Mouse (Mus musculus) stomach, embryonic 15.5 days (tissue): Measurements from ENCODE around the gene A830018L16Rik. TPM values are rescaled to one million over a fixed set of nuclear protein-coding genes. Genes with fewer than 3 reads are reported as not detected.

Experiments
- ATAC-seq: fragments of 200-750 bp; cut with Nextera tagmentation; 2 replicates; pipeline ENCODE4 v1.8.0; 2017; ENCODE audit warnings: low read depth, moderate number of reproducible peaks, moderate TSS enrichment; ENCODE audit not compliant: insufficient read depth, low FRiP score
- H3K27ac ChIP-seq: fragments of 300-500 bp; sonication (generic); 2 replicates; pipeline ENCODE4 v1.5.1; 2015; ENCODE audit warnings: mild to moderate bottlenecking, inconsistent platforms
- H3K27me3 ChIP-seq: fragments of 300-500 bp; sonication (generic); replicated peaks from 2 replicates; pipeline ENCODE4 v1.6.1; 2015; ENCODE audit warnings: inconsistent platforms
- H3K36me3 ChIP-seq: fragments of 300-500 bp; sonication (generic); 2 replicates; pipeline ENCODE4 v1.6.1; 2015; ENCODE audit warnings: inconsistent platforms
- H3K4me1 ChIP-seq: fragments of 300-500 bp; sonication (generic); 2 replicates; pipeline ENCODE4 v1.6.1; 2015; ENCODE audit warnings: inconsistent platforms
- H3K4me2 ChIP-seq: fragments of 300-500 bp; sonication (generic); 2 replicates; pipeline ENCODE4 v1.6.1; 2015; ENCODE audit warnings: mild to moderate bottlenecking, inconsistent platforms
- H3K4me3 ChIP-seq: fragments of 300-500 bp; sonication (generic); replicated peaks from 2 replicates; pipeline ENCODE4 v1.5.1; 2015; ENCODE audit warnings: inconsistent platforms
- H3K9ac ChIP-seq: fragments of 300-500 bp; sonication (generic); 2 replicates; pipeline ENCODE4 v1.6.1; 2015; ENCODE audit warnings: inconsistent platforms
- H3K9me3 ChIP-seq: fragments of 300-500 bp; sonication (generic); 2 replicates; pipeline ENCODE4 v1.6.1; 2016; ENCODE audit warnings: inconsistent platforms
- WGBS: fragments of 180-500 bp; shearing (Covaris S2); methylation state at CpG from one replicate; pipeline ENCODE4 v1.1.7; 2015; 5-methylcytosine and 5-hydroxymethylcytosine counted together
- polyA plus RNA-seq: library from polyadenylated mRNA; unstranded; fragments of >200 nt; fragmentation: Nextera tagmentation; extraction: Ambion mirVana; gene quantifications from 2 replicates; pipeline ENCODE4 v1.2.1, GENCODE M21; 2015

Gene A830018L16Rik
- 12.2 and 13.3 TPM in 2 replicates for polyA plus RNA-seq

GRCm38 (mm10) chr1:11413894-11414556 lies at the start of gene A830018L16Rik:
TSS of gene A830018L16Rik (plus strand) at chr1:11414105.
- H3K4me1 ChIP-seq = no peaks in the 10 kb centered on the region

DNA sequence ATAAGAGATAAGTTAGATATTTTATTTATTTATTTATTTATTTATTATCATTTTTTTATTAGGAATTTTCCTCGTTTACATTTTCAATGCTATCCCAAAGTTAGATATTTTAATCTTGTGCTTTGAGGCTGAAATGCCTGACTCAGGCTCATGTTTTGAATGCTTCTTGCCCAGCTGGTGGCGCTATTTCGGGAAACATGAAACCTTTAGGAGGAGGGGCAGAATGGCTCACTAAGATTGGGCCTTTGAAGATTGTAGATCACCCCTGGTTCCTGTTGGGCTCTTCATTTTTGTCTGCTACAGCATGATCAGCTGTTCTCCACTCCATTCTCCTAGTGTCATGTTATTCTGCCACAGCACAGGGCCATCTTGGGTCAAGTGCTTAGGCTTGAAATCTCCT lies 28.1 kb upstream of the A830018L16Rik start:
- Histone ChIP-seq H3K9me3 (no peaks in the 10 kb centered on the region), H3K9ac (no peak overlapping the region), H3K4me1 (no peaks in the 10 kb centered on the region), H3K4me3 (no peak overlapping the region), H3K36me3 (no peaks in the 10 kb centered on the region), H3K27ac (no peak overlapping the region), H3K27me3 (no peaks in the 10 kb centered on the region), H3K4me2 (no peak overlapping the region)
- no peak for ATAC-seq
- WGBS = 55% methylated on average over 3 of the region's 3 CpGs

More at GRCm38 (mm10) chr1:11413894-11414556, at the start of gene A830018L16Rik:
- Histone ChIP-seq H3K27ac (peak within 1 kb of the TSS; percentile 35; the same call in 1 of the 2 replicates), H3K27me3 (no peaks in the 10 kb centered on the region; the same call in 1 of the 2 replicates), H3K4me3 (peak within 1 kb of the TSS; percentile 50), H3K4me2 (peak within 1 kb of the TSS; percentile 91), H3K9ac (peak within 1 kb of the TSS; percentile 29; the same call in 1 of the 2 replicates), H3K9me3 (no peaks in the 10 kb centered on the region), H3K36me3 (no peaks in the 10 kb centered on the region)
- under 1% methylated on average over 48 of the region's 50 CpGs for WGBS
- peak; percentile 93 for ATAC-seq

- H3K36me3 ChIP-seq = no peaks in the 10 kb centered on the region
- H3K4me1 ChIP-seq = no peaks in the 10 kb centered on the region
- no peak overlapping the region for H3K27ac ChIP-seq
- no peak overlapping the region for H3K4me3 ChIP-seq
- no peak overlapping the region for H3K4me2 ChIP-seq
- 57% methylated on average over 4 of the region's 4 CpGs for WGBS
- H3K27me3 ChIP-seq = no peaks in the 10 kb centered on the region
- ATAC-seq = no peak
- H3K9ac ChIP-seq = no peak overlapping the region
- no peaks in the 10 kb centered on the region for H3K9me3 ChIP-seq
These were observed 18.5 kb upstream of the A830018L16Rik start for GRCm38 (mm10) chr1:11395408-11395807.

DNA sequence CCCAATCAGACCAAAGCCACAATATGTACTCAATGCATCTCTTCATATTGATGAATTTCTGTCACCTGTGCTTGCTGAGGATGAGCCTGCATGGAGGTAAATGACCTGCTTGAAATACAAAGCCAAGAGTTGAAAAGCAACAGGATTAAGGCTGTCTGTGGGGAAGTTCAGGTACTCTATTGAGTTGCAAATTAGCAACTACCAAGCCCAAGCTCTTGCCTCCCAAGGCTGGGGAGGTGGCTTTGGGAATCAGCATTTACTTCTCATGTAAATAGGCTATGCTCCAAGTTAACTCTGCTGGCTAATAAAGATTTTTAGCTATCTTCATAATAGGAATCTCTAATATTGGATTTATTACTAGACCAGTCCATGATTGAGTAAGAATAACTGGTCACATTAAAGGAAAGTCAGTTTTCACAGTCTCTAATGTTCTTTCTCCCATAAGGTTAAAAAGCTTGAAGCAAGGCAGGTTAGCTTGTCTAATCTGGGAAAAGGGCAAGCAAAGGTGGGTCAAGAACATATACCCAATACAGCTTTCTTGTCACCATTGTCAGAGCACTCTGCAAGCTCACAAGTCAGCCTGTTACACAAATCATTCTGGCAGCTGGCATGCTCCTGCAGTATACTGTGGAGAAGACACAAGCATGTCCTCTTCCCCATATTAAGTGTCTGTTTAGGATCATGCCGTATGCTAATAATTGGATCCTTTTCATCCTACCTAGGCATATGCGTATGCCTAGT lies 17.7 kb upstream of the A830018L16Rik start:
- Histone ChIP-seq H3K27ac (no peak overlapping the region), H3K9me3 (no peaks in the 10 kb centered on the region), H3K4me2 (no peak overlapping the region), H3K4me3 (no peak overlapping the region), H3K36me3 (no peaks in the 10 kb centered on the region), H3K4me1 (no peaks in the 10 kb centered on the region), H3K27me3 (no peaks in the 10 kb centered on the region), H3K9ac (no peak overlapping the region)
- no peak for ATAC-seq
- WGBS = 90% methylated on average over 2 of the region's 2 CpGs

DNA sequence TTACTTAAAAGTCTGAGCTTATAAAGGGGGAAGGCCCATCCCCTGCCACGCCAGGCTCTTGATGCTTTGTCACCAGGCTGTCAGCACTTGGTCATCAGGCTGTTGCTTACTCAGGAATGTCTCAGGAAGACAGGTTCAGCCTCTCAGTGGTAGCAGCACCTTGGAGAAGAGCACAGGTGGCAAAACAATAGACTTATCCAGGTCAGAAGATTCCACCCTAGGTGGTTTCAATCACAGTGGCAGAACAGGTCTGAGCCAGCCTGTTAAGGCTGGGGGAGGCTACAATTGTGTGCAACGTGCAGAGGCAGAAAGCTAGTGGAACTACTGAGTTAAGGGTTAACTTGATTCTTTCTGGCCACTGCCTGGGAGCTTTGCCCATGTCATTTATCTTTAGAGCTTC lies 12.7 kb upstream of the A830018L16Rik start:
- Histone ChIP-seq H3K36me3 (no peaks in the 10 kb centered on the region), H3K4me2 (no peak overlapping the region), H3K27me3 (no peaks in the 10 kb centered on the region), H3K4me1 (no peaks in the 10 kb centered on the region), H3K4me3 (no peak overlapping the region), H3K27ac (no peak overlapping the region), H3K9ac (no peak overlapping the region), H3K9me3 (no peaks in the 10 kb centered on the region)
- ATAC-seq = no peak
- 25% methylated on average over 2 of the region's 2 CpGs for WGBS

- H3K27me3 ChIP-seq = no peaks in the 10 kb centered on the region
- no peak for ATAC-seq
These were observed 8.4 kb upstream of the A830018L16Rik start for GRCm38 (mm10) chr1:11405527-11405926.

DNA sequence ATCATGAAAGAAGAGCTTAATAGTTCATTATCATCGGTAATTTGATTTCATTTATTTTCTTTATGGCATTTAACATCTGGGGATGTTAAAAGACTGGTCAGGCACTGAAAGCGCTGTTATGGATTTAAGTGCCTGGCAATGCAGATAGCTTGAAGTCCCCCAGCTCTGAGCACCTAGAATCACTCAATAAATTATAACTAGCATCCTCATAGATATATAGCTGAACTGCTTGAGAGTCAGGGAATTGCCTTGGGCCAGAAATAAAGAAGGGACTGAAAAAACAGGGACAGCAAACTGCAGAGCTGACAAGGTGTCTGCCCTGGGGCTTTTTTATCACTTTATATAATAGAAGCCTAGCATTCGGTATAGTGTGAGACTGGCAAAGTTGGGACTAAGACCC lies 7.9 kb upstream of the A830018L16Rik start:
- Histone ChIP-seq H3K4me3 (no peak overlapping the region), H3K9ac (no peak overlapping the region), H3K4me1 (no peaks in the 10 kb centered on the region), H3K9me3 (no peaks in the 10 kb centered on the region), H3K27ac (no peak overlapping the region), H3K36me3 (no peaks in the 10 kb centered on the region), H3K4me2 (no peak overlapping the region), H3K27me3 (no peaks in the 10 kb centered on the region)
- no peak for ATAC-seq
- 83% methylated on average over 3 of the region's 3 CpGs for WGBS

More at GRCm38 (mm10) chr1:11405527-11405926, 8.4 kb upstream of the A830018L16Rik start:
- Histone ChIP-seq H3K9me3 (no peaks in the 10 kb centered on the region), H3K36me3 (no peaks in the 10 kb centered on the region), H3K4me1 (no peaks in the 10 kb centered on the region), H3K27ac (no peak overlapping the region), H3K4me3 (no peak overlapping the region), H3K4me2 (no peak overlapping the region), H3K9ac (no peak overlapping the region)

GRCm38 (mm10) chr1:11414560-11414959 lies 655 bp downstream of the A830018L16Rik start:
- H3K4me1 ChIP-seq = no peaks in the 10 kb centered on the region
- H3K27ac ChIP-seq = no peak overlapping the region
- 0 out of 2 replicates have a peak overlapping the region, but pooled peaks have one; percentile 29 for H3K9ac ChIP-seq
- no peaks in the 10 kb centered on the region; the same call in 1 of the 2 replicates for H3K27me3 ChIP-seq
- peak overlapping the region; percentile 91 for H3K4me2 ChIP-seq
- no peaks in the 10 kb centered on the region for H3K36me3 ChIP-seq
- no peak; the same call in 1 of the 2 replicates for ATAC-seq
- H3K4me3 ChIP-seq = peak overlapping the region; percentile 50
- H3K9me3 ChIP-seq = no peaks in the 10 kb centered on the region
- under 1% methylated on average over 9 of the region's 9 CpGs for WGBS

- ATAC-seq = no peak
- Histone ChIP-seq H3K9ac (no peak overlapping the region), H3K4me3 (no peak overlapping the region), H3K4me2 (no peak overlapping the region), H3K9me3 (no peaks in the 10 kb centered on the region), H3K4me1 (no peaks in the 10 kb centered on the region), H3K36me3 (no peaks in the 10 kb centered on the region), H3K27ac (no peak overlapping the region), H3K27me3 (no peaks in the 10 kb centered on the region)
- 75% methylated on average over 1 of the region's 1 CpGs for WGBS
These were observed 13.4 kb downstream of the A830018L16Rik start for GRCm38 (mm10) chr1:11427310-11427709.

- Histone ChIP-seq H3K9me3 (no peaks in the 10 kb centered on the region), H3K27ac (no peak overlapping the region), H3K4me1 (no peaks in the 10 kb centered on the region), H3K9ac (no peak overlapping the region), H3K36me3 (no peaks in the 10 kb centered on the region), H3K4me2 (no peak overlapping the region), H3K27me3 (no peaks in the 10 kb centered on the region), H3K4me3 (no peak overlapping the region)
- ATAC-seq = 0 out of 2 replicates have a peak, but pooled peaks have one; percentile 14
- WGBS = 65% methylated on average over 1 of the region's 1 CpGs
These were observed 44.4 kb downstream of the A830018L16Rik start for GRCm38 (mm10) chr1:11458353-11458752.

DNA sequence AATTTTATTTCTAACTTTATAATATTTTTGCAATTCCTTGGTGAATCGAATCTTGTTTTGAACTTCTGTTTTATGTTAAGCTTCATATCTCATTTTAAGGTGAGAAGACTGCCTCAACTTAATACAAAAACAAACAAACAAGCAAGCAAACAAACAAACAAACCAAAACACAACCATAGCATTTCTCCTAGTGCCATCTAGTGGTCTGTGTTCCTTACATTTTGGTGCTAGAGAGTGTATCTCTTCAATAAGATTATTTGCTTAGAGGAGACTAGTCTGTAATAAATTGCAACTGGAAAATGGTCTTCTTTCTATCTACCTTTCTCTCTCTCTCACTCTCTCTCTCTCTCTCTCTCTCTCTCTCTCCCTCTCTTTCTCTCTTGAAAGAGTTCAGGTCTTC lies 52.4 kb downstream of the A830018L16Rik start:
- no peaks in the 10 kb centered on the region for H3K9me3 ChIP-seq
- H3K36me3 ChIP-seq = no peaks in the 10 kb centered on the region
- no peak overlapping the region for H3K9ac ChIP-seq
- no peaks in the 10 kb centered on the region for H3K27me3 ChIP-seq
- H3K4me2 ChIP-seq = no peak overlapping the region
- H3K4me1 ChIP-seq = no peaks in the 10 kb centered on the region
- H3K4me3 ChIP-seq = no peak overlapping the region
- WGBS = 73% methylated on average over 1 of the region's 1 CpGs
- no peak for ATAC-seq
- no peak overlapping the region for H3K27ac ChIP-seq

GRCm38 (mm10) chr1:11467065-11467643 lies 53.2 kb downstream of the A830018L16Rik start:
- Histone ChIP-seq H3K9me3 (no peaks in the 10 kb centered on the region), H3K9ac (no peak overlapping the region), H3K36me3 (no peaks in the 10 kb centered on the region), H3K4me2 (no peak overlapping the region), H3K27me3 (no peaks in the 10 kb centered on the region), H3K27ac (no peak overlapping the region), H3K4me1 (no peaks in the 10 kb centered on the region), H3K4me3 (no peak overlapping the region)
- ATAC-seq = no peak
- WGBS = 57% methylated on average over 5 of the region's 5 CpGs
